In genomic region chr9:7122863-7123262, GRCm38 (mm10) we compare ENCODE assay signal across 25 mouse cellular contexts.
"Had no signal": no experiment of that assay in that cellular context is flagged by ENCODE, and none has a peak within 500 bp of the region (broad histone marks: within the 10 kb centered on the region; RNA-seq: fewer than 3 reads in every experiment).

No protein-coding gene starts in this region.

- H3K36me3 ChIP-seq: heart, embryonic 15.5 days; limb, embryonic 15.5 days had no signal

- H3K4me3 ChIP-seq: gastrocnemius, adult 2 months; heart, adult 2 months; heart, embryonic 13.5 days; heart, embryonic 15.5 days; hindbrain, embryonic 13.5 days; hindbrain, embryonic 15.5 days; layer of hippocampus, adult 2 months; left cerebral cortex, adult 2 months; limb, embryonic 13.5 days; limb, embryonic 15.5 days; liver, embryonic 13.5 days had no signal

- H3K9ac ChIP-seq: heart, embryonic 13.5 days; heart, embryonic 15.5 days; hindbrain, embryonic 13.5 days; hindbrain, embryonic 15.5 days; limb, embryonic 13.5 days; limb, embryonic 15.5 days; liver, embryonic 13.5 days had no signal

- H3K27me3 ChIP-seq: heart, embryonic 13.5 days; heart, embryonic 15.5 days; hindbrain, embryonic 13.5 days; hindbrain, embryonic 15.5 days; limb, embryonic 13.5 days; limb, embryonic 15.5 days; liver, embryonic 13.5 days had no signal

- H3K9me3 ChIP-seq: heart, embryonic 13.5 days; heart, embryonic 15.5 days; hindbrain, embryonic 13.5 days; hindbrain, embryonic 15.5 days; limb, embryonic 13.5 days; limb, embryonic 15.5 days; liver, embryonic 13.5 days had no signal

- H3K4me2 ChIP-seq: heart, embryonic 11.5 days; heart, embryonic 13.5 days; heart, embryonic 15.5 days; hindbrain, embryonic 13.5 days; hindbrain, embryonic 15.5 days; limb, embryonic 13.5 days; limb, embryonic 15.5 days; liver, embryonic 13.5 days had no signal

- H3K27ac ChIP-seq: gastrocnemius, adult 2 months; heart, adult 2 months; heart, embryonic 13.5 days; heart, embryonic 15.5 days; hindbrain, embryonic 13.5 days; hindbrain, embryonic 15.5 days; hindbrain, postnatal 0 days; layer of hippocampus, adult 2 months; left cerebral cortex, adult 2 months; limb, embryonic 13.5 days; limb, embryonic 15.5 days; liver, embryonic 13.5 days had no signal

- H3K4me1 ChIP-seq: heart, embryonic 13.5 days; heart, embryonic 15.5 days; hindbrain, embryonic 13.5 days; hindbrain, embryonic 15.5 days; limb, embryonic 13.5 days; limb, embryonic 15.5 days; liver, embryonic 13.5 days had no signal

- DNase-seq: gastrocnemius, adult 2 months; gastrocnemius, postnatal 10 days; gastrocnemius, postnatal 36 days; heart, adult 11 months; heart, adult 2 months; heart, postnatal 14 days; heart, postnatal 36 days; kidney, adult 18-20 months; kidney, adult 8-10 months; kidney, postnatal 10 days; kidney, postnatal 25 days; kidney, postnatal 4 days; left cerebral cortex, postnatal 4 days; liver, embryonic 13.5 days had no signal

- ATAC-seq: hindbrain, postnatal 0 days; intestine, embryonic 16.5 days had no signal
